Mouse (Mus musculus): ENCODE results near the gene Agap1. TPM values are rescaled to one million over a fixed set of nuclear protein-coding genes. Genes with fewer than 3 reads are reported as not detected.
A peak's percentile ranks its signal among the peaks of the same experiment; 100 is the strongest.
"Not testable (repeated sequence)": the region's sequence is repeated elsewhere in the genome, so short reads cannot be mapped to it uniquely, and the experiment has no call there.

Gene Agap1
- total RNA-seq, 2 experiments from 2014 or later, result 18.9 to 20.6 TPM

DNA sequence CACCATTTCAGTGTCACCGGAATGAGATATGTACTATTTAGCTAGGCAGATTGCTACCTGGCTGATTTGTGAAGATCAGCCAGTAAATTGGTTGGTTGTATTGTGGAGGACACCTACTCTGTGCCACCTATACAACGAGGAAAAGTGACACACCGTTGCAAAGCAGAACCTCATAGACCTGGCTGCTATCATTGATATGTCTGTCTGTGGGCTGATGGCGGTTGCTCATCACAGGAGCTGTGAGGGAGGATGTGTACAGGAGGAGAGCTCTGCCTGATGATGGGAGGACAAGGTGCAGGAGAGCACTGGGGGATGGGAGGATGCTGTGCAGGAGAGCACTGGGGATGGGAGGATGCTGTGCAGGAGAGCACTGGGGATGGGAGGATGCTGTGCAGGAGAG, 46.7 kb downstream of the Agap1 start:
- DNase-seq (ENCODE audit: low spot score), result no peak

DNA sequence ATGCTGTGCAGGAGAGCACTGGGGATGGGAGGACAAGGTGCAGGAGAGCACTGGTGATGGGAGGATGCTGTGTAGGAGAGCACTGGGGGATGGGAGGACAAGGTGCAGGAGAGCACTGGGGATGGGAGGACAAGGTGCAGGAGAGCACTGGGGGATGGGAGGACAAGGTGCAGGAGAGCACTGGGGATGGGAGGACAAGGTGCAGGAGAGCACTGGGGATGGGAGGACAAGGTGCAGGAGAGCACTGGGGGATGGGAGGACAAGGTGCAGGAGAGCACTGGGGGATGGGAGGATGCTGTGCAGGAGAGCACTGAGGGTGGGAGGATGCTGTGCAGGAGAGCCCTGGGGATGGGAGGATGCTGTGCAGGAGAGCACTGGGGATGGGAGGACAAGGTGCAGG, 47.3 kb downstream of the Agap1 start:
- not testable (repeated sequence) for DNase-seq (ENCODE audit: low spot score)

DNA sequence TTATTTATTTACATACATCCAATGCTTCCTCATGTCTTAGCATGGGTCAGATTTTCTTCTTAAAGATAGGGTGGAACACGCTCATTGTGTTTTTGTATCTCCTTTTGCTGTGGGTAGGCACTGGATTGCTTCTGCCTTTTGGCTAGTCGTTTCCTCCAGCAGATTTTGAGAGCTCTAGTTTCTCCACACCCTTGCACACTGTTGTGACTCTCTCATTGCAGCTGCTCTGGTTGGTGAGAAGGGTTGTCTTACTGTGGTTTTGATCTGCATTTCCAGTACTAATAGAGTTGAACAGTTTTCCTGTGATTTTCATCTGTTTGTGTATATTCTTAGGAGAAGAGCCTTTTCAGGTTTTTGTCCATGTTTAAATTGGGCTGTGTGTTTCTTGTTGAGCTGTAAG, 54.6 kb downstream of the Agap1 start:
- no peak for DNase-seq (ENCODE audit: low spot score)

DNA sequence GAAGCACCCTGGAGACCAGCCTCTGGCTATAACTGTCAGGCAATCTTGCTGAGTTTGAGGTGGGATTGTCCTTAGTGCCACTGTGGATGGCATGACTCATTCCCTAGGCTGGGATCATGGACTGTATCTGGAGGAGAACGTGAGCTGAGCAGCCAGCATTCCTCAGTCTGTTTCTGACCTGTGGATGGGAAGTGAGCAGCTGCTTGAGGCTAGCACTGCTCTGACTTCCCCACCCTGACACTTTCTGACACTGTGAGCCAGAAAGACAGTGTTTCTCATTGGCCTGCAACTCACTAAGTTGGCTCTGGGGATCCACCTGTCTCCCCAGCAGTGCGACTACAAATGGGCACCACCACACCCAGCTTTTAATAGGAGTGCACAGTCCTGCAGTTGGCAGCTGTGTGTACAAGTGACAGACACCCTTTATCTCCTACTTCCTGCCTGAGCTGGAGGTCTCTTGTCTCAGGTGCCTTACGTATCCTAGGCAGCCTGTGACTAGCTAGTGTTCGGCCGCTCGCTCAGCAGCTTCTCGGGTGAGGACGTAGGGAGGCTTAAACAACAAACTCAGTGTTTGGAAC, 55.2 kb downstream of the Agap1 start:
- DNase-seq (ENCODE audit: low spot score), result no peak

- no peak for DNase-seq (ENCODE audit: low spot score)
These were observed 56.1 kb downstream of the Agap1 start for GRCm38 (mm10) chr1:89510731-89511130.

- no peak for DNase-seq (ENCODE audit: low spot score)
These were observed 59.1 kb downstream of the Agap1 start for GRCm38 (mm10) chr1:89513616-89514283.

GRCm38 (mm10) chr1:89515808-89516560, 61.4 kb downstream of the Agap1 start:
- DNase-seq (ENCODE audit: low spot score), result no peak

DNA sequence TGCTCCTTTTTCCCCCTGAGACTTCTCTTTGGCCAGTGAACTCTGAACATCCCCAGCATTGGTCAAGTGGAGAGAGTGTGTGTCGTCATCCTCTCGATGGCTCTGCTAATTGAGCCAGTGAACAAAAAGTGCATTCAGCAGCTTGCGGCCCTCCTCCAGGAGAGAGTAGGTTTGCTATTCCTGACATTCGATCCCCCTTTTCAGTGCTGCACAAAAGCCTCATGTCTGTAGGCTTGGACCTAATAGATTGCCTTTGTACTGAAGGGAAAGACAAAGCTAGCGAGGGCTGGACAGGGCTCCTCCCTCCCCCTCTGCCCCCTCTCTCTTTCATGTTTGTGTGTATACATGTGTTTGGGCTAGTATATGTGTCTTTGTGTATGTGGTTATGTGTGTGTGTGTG, 63.2 kb downstream of the Agap1 start:
- no peak for DNase-seq (ENCODE audit: low spot score)

DNA sequence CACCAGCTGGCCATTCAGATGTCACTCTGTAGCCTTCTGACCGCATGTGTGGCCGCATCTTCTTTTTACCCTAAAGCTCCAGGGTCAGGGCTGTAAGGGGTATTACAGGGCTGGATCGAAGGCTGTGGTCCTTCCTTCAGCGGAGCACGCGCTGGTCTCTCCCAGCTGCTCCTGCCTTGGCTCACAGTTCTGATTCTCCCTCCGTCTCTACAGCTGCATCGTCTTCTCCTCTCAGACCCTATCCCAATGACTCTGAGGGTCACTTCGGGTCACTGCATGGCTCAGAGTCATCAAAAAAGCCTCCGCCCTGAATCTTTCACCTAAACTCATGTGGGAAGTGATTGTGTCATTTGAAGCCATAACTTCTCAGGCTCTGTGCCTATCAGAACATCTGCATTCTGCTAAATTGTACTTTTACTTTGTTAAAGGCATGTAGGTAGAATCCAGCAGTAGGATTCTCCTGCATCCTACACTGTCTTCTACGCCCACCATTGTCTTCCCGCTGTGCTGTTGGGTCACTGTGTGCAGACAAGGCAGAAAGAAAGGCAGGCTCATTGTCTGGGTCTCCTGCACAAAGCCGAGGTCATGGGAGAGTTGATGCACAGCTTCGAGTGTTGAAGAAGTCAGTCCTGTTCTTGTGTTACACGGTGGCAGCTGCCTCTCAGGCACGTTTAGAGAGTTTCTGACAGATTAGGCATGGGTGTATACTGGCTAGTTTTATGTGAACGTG, 65.5 kb downstream of the Agap1 start:
- no peak for DNase-seq (ENCODE audit: low spot score)

DNA sequence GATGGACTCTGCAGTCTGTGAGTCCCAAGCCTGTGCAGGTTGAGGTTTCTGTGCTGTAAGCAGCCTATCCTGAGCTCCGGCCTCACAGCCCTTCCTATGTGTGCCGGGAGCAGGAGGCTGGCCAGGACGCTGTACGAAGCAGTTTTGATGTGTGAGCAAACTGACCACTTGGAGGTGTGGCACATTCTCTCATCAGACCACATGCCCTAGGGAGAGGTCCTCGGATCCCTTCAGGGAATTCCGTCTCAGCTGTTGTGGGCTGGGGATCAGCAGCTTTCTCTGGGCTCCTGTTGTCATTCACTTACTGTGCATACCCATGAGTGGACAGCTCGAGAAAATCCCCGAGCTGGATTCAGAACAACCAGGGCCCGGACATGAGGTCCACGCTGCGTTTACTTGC, 66.8 kb downstream of the Agap1 start:
- DNase-seq (ENCODE audit: low spot score), result no peak

DNA sequence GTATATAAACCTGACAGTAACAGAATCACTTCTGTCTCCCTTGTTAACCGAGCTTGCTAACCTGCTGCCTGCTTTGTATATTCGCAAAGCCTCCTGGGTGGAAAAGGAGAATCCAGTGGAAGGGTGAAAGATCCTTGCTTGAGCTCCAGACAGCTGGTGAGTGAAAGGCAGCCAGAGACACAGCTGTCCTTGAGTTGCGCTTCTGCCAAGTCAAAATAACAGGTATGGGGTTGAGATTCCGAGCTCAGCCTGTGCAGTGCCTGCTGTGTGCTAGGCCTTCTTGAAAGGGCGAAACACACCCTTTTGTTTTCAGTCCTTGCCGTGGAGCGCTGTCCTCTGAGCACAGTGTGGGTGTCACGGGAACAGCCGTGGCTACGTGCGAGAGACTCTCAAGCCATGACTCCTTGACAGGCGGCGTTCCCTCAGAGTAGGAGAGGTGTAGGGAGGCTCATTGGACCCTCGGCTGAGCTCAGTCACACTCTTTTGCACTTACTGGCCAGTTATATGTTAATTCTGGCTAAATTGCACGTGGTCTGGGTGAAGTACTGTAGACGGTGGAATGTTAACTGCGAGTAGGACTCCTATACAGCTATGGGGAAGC, 67.4 kb downstream of the Agap1 start:
- no peak for DNase-seq (ENCODE audit: low spot score)

DNA sequence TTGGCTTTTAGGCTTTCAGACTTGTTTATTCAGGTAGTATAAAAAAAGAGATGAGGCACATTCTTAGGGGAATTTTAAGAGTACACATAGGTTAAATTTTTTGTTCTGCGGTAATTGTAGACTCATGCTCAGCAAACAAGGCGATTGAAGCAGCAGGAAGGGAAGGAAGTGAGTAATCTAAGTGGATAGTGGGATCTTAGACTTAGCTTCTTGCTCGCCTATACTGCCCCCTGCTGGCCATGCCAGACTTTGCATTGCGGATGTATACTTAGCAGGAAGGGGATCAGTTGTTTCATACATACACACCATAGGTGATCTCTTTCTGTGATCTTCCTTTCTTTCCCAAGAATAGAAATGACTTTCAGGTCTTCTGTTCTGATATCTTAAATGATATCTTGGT, 69.8 kb downstream of the Agap1 start:
- peak; percentile 89 for DNase-seq (ENCODE audit: low spot score)

- no peak for DNase-seq (ENCODE audit: low spot score)
These were observed 70.4 kb downstream of the Agap1 start for GRCm38 (mm10) chr1:89524998-89525397.

GRCm38 (mm10) chr1:89525825-89526224, 71.2 kb downstream of the Agap1 start:
- DNase-seq (ENCODE audit: low spot score), result peak; percentile 66

DNA sequence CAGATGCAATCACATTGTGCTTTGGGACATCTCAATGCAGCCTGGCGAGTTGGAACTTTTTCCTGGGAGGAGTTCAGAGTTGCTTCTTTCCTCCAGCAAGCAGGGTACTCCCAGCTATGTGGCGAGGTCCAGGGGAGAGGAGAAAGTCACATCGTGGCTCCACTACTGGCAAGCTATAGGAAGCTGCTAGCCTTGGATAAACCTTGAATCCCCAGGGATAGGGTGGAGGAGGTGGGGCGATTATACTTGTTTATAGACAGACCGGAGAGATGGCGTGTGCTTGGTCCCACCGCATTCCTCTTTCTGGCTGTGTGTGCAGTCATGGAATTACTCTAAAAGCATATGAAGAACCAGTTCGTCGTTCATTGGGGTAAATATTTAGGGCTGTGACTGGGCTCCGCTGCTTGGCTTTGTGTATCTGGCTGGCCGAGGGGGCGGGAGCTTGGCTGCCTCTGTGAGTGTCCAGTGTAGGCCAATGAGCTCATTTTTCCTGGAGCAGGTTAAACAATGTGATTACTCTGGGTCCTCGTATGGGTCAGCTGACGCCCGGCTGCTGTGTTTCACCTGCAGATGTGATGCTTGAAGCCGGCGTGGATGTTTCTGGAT, 74.2 kb downstream of the Agap1 start:
- DNase-seq (ENCODE audit: low spot score), result peak; percentile 60

DNA sequence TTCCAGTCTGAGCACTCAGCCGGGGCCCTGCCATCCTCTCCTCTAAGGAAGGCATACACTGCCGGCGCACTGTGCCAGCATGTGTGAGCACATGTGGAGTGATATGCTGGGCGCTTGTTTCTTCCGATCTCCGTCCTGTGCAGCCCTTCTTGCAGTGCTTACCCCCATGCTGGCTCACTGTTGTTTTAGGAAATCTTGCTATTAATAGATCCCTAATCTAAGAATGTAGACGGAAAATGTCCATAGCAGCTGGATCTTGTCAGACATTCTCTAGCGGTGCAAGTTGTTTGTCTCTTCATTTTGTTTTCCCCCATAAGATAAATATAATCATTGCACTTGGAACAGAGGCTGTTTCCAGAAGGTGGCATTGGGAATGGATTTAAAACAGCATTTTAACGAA, 79.1 kb downstream of the Agap1 start:
- no peak for DNase-seq (ENCODE audit: low spot score)

DNA sequence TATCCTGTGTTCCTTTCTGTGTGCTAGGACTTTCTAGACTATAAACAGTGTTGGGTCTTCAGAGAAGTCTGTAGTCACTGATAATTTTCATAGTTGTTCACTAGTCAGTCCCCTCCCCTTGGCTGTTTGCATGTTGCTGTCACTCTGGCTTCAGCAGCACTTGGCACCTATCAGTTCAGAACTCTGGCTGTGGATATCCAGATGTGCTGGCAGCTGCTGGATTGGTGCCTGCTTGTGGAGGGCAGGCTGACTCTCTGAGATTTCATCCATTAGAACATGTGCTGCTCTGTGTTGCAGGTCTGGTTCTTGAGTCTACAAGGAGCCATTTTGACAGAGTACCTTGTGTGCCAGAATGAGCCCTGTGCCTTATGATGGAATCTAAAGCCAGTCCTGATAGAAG, 80.6 kb downstream of the Agap1 start:
- no peak for DNase-seq (ENCODE audit: low spot score)

DNA sequence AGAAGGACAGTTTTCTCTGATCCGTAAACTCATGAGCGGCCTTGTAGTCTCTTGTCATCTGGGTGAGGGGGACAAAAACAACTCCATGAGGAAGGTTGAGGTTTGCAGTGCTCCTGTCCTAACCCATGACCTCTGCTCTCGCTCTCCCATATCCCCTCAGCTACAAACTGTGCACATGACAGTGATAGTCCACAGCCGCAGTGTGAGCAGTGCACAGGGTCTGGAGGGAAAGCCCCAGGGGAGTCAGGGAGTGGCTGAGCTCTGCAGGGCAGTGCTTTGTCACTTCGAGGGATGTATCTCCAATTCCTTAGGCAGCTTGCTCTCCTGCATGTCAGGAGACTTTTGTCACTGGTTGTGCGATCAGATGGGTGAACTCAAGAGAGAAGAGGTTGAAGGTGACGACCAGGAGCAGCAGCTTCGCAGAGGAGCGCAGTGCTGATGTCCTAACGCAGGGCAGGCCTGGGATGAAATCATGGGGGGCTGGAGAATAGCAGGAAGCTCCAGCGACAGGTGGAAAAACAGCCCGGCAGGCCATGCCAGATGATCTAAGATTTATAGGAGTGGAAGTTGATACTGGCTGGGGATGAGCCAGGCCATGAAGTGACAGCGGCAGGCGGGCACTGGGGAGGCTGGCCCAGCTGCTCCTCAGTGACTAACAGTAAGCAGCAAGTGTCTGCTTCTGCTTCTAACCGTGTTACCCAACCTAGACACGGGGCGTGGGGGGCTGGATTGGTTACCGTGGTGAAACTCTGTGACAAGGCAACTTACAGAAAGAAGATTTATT, 83.7 kb downstream of the Agap1 start:
- peak; percentile 85 for DNase-seq (ENCODE audit: low spot score)

DNA sequence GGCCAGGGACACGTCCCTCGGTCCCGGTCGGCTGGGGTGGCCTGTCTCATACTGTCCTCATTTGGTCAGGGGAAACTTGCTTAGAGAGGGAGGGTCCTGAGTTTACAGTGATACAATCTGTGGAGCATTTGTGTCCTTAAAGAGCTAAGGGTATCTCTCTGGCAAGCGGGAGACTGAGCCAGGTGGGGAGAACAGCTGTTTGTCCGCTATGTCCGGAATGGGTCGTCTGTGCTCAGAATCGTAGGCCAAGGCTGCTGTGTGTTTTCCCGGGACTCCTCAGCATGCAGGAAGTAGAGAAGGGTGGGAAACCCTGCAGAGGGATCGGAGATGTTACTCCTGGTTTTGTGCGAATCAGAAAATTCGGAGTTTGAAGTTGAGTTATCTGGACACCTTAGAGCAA, 84.5 kb downstream of the Agap1 start:
- no peak for DNase-seq (ENCODE audit: low spot score)

DNA sequence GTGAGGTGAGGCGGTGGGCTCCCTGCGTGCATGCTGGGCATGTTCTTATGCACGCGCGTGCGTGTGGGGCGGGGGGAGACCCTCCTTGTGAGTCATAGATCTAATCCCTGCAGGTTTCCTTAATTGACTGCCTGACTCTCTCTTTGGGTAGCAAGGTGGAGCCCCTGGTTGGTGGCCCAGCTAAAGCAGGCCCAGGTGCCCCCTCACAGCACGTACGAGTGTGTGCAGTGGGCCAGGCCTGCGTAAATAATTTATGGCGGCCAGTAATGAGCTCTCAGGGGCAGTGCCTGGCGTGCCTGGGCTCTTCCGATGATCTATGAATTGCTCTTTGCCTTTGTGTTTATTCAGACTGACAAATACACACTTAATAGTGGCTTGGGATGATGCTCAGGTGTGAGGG, 86.5 kb downstream of the Agap1 start:
- no peak for DNase-seq (ENCODE audit: low spot score)

DNA sequence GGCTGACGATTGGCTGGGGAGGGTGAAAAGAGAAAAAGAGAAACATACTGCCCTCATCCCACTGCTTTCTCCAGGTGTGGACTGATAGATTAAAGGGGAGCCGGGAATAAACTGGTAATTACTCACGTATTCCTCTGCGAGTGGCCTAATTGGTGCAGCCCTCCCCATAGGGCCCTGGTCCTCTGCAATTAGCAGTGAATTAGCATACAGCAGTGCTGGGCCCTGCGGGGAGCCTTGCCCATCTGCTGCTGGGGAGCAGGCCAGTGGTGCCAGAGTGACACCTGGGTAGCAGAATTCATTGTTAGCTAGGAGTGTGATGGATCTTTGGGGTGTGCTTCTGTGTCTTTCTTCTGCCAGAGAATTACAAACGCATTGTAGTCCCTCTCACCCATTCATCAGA, 87.9 kb downstream of the Agap1 start:
- DNase-seq (ENCODE audit: low spot score), result no peak

Data from gastrocnemius, adult 18-20 months (tissue).